Mouse (Mus musculus): Measurements from ENCODE around the gene Lrrn1. TPM values are rescaled to one million over a fixed set of nuclear protein-coding genes. Genes with fewer than 3 reads are reported as not detected.

Gene Lrrn1
- polyA plus RNA-seq, 1 experiment = 0.30 TPM

- no peaks in the 10 kb centered on the region for H3K27me3 ChIP-seq (ENCODE audit: control insufficient read depth, insufficient read depth, low read length)
- H3K4me1 ChIP-seq (ENCODE audit: control insufficient read depth, insufficient read depth, low read length) = no peaks in the 10 kb centered on the region
- no peak for TF ChIP-seq CTCF (IDR thresholded peaks at IDR 0.05; ENCODE audit: control insufficient read depth, insufficient read depth, insufficient replicate concordance, low read depth, low read length)
- no peak for TF ChIP-seq POLR2A (IDR thresholded peaks at IDR 0.05; ENCODE audit: control insufficient read depth, low read depth, low read length)
- no peak overlapping the region for H3K27ac ChIP-seq (ENCODE audit: control insufficient read depth, insufficient read depth, low read depth, low read length)
- no peak overlapping the region for H3K4me3 ChIP-seq (ENCODE audit: control insufficient read depth, low read depth, low read length)
- no peaks in the 10 kb centered on the region for H3K36me3 ChIP-seq (ENCODE audit: control insufficient read depth, insufficient read depth, low read length)
Measured at GRCm38 (mm10) chr6:107583759-107584383, 54.3 kb downstream of the Lrrn1 start.

- H3K4me3 ChIP-seq (ENCODE audit: control insufficient read depth, low read depth, low read length) = no peak overlapping the region
- H3K27ac ChIP-seq (ENCODE audit: control insufficient read depth, insufficient read depth, low read depth, low read length) = no peak overlapping the region
- TF ChIP-seq POLR2A (IDR thresholded peaks at IDR 0.05; ENCODE audit: control insufficient read depth, low read depth, low read length) (no peak), CTCF (IDR thresholded peaks at IDR 0.05; ENCODE audit: control insufficient read depth, insufficient read depth, insufficient replicate concordance, low read depth, low read length) (no peak)
- no peaks in the 10 kb centered on the region for H3K27me3 ChIP-seq (ENCODE audit: control insufficient read depth, insufficient read depth, low read length)
- no peaks in the 10 kb centered on the region for H3K36me3 ChIP-seq (ENCODE audit: control insufficient read depth, insufficient read depth, low read length)
- H3K4me1 ChIP-seq (ENCODE audit: control insufficient read depth, insufficient read depth, low read length) = no peaks in the 10 kb centered on the region
Measured at GRCm38 (mm10) chr6:107605151-107605550, 75.6 kb downstream of the Lrrn1 start.

GRCm38 (mm10) chr6:107614288-107614687 is 84.7 kb downstream of the Lrrn1 start:
- no peaks in the 10 kb centered on the region for H3K36me3 ChIP-seq (ENCODE audit: control insufficient read depth, insufficient read depth, low read length)
- H3K4me1 ChIP-seq (ENCODE audit: control insufficient read depth, insufficient read depth, low read length) = no peaks in the 10 kb centered on the region
- H3K4me3 ChIP-seq (ENCODE audit: control insufficient read depth, low read depth, low read length) = no peak overlapping the region
- H3K27me3 ChIP-seq (ENCODE audit: control insufficient read depth, insufficient read depth, low read length) = no peaks in the 10 kb centered on the region
- no peak overlapping the region for H3K27ac ChIP-seq (ENCODE audit: control insufficient read depth, insufficient read depth, low read depth, low read length)
- no peak for TF ChIP-seq CTCF (IDR thresholded peaks at IDR 0.05; ENCODE audit: control insufficient read depth, insufficient read depth, insufficient replicate concordance, low read depth, low read length)
- TF ChIP-seq POLR2A (IDR thresholded peaks at IDR 0.05; ENCODE audit: control insufficient read depth, low read depth, low read length) = no peak
